Mouse (Mus musculus) MN1 (cell line): ENCODE data around the gene Olfr1218.
"Not testable (repeated sequence)": the region's sequence is repeated elsewhere in the genome, so short reads cannot be mapped to it uniquely, and the experiment has no call there.

Source experiments
- DNase-seq: peaks from one replicate; pipeline ENCODE4 v3.0.0-alpha.2; 2016; ENCODE audit warnings: low spot score

Gene Olfr1218

DNA sequence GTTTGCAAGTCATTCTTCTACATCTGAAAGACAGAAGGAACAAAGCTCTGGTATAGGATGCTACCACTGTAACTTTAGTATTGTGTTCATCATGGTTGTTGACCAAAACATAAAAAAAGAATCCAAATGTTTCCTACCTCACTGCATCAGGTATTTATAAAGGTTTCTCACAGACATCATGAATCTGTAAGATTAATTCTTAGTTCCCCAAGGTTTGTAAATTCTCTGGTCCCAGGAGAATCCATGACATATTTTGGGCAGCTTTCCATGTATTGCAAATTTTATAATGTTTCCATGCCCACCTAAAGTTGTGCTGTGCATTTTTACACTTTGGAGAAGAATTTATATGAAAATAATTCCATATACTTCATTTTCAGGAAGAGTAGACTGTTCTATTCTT lies at the start of gene Olfr1218:
Gene Olfr1218 (minus strand): TSS at position 101 of the 400 bp plus-strand sequence.
- DNase-seq = no peak

- DNase-seq = no peak
Observed at GRCm38 (mm10) chr2:89106735-89107134, 45.7 kb upstream of the Olfr1218 start, which contains the start of gene Olfr1220. Gene Olfr1220, minus strand, starts transcription at chr2:89106835.

DNA sequence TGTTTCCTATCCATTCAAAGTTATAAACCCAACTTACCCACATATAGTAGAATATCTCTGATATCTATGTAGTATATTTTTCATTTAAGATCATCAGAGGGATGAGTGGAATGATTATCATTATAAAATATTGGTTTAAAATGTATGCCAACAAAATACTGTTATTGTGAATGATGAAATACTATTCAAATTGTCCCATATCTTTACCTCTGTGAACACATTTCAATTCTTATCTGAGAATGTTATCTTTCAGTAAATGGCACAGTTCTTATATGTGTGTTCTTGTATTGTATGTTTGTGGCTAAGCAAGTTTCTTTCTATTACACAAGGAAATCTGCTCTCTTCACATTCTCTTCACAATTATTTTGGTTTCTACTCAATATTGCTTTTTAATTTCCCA lies 44.7 kb upstream of the Olfr1218 start:
- DNase-seq = no peak

DNA sequence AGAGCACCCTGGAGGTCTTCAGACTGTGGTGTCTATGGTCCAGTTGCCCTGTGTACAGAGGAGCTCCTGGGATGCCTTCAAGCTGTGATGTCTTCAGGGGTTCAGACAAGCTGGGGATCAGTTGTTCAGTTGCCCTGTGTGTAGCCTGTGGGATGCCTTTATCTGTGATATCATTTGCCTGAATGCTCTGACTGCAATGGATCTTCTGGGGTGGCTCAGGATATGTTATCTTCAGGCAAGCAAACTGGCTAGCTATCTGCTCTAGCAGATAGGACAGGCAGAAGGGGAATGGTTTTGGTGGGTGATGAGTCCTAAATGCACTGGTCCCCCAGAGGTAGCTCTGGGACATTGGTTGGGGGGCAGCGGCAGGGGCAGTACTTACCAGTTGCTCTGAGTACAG lies 32.9 kb upstream of the Olfr1218 start:
- DNase-seq = no peak

- DNase-seq = no peak
Observed at GRCm38 (mm10) chr2:89083413-89083812, 22.4 kb upstream of the Olfr1218 start, which contains the start of gene Olfr1219. Gene Olfr1219, minus strand, starts transcription at chr2:89083513.

- DNase-seq = no peak
Observed at GRCm38 (mm10) chr2:89081487-89081886, 20.5 kb upstream of the Olfr1218 start.

GRCm38 (mm10) chr2:89031965-89032364 lies 29.0 kb downstream of the Olfr1218 start, which contains the start of gene Olfr1217:
Gene Olfr1217, minus strand, starts transcription at chr2:89032065.
- DNase-seq = no peak

GRCm38 (mm10) chr2:89021436-89021835 lies 39.6 kb downstream of the Olfr1218 start:
- not testable (repeated sequence) for DNase-seq

DNA sequence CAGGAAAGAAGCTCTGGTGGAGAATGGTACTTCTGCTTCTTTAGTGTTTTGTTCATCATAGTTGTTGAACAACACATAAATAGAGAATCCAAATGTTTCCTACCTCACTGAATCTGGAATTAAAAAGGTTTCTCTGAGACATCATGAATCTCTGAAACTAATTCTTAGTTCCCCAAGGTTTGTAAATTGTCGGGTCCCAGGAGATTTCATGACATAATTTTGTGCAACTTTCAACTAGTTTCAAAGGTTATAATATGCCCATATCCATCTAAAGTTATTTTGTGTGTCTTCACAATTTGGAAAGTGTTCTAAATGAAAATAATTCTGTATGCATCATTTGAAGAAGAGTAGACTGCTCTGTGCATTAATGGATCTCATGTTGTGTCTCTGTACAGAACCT lies 42.7 kb downstream of the Olfr1218 start, which contains the start of gene Olfr1216:
Gene Olfr1216 (minus strand): TSS at position 101 of the 400 bp plus-strand sequence.
- no peak for DNase-seq

- no peak for DNase-seq
Observed at GRCm38 (mm10) chr2:89006873-89007272, 54.1 kb downstream of the Olfr1218 start, which contains the start of gene Olfr1215. Gene Olfr1215, minus strand, starts transcription at chr2:89006973.
